Mouse (Mus musculus) left cerebral cortex, adult 2 months (tissue): ENCODE data around the gene Cdkal1. TPM values are rescaled to one million over a fixed set of nuclear protein-coding genes. Genes with fewer than 3 reads are reported as not detected.

Source experiments
- DNase-seq, 2 experiments: peaks; one replicate each; pipeline ENCODE4 v3.0.0; 2021 to 2022; ENCODE audit warnings: low spot score in 2 of 2, mixed read lengths in 1 of 2; ENCODE audit errors: extremely low spot score in 1 of 2
- H3K27ac ChIP-seq: fragments of 200-600 bp; 2 replicates; pipeline ENCODE4 v1.8.1; 2022
- H3K4me3 ChIP-seq: fragments of 200-600 bp; 2 replicates; pipeline ENCODE4 v1.8.1; 2022
- CTCF ChIP-seq: fragments of 200-600 bp; IDR thresholded peaks from 2 replicates; pipeline ENCODE4 v1.8.1; 2022; ENCODE audit warnings: antibody characterized with exemption, mild to moderate bottlenecking, moderate library complexity
- intact Hi-C: fragments of 180-260 bp; cut with DNase I; formaldehyde crosslinking; loops from one replicate; pipeline ENCODE4 v1.15.1; 2025
- total RNA-seq, 2 experiments: library from RNA; stranded (reverse); gene quantifications; 2 replicates each; pipeline ENCODE4 v1.2.3; 2021

The Cdkal1 gene
- total RNA-seq, 2 experiments from 2014 or later, result 23.2 to 23.8 TPM

DNA sequence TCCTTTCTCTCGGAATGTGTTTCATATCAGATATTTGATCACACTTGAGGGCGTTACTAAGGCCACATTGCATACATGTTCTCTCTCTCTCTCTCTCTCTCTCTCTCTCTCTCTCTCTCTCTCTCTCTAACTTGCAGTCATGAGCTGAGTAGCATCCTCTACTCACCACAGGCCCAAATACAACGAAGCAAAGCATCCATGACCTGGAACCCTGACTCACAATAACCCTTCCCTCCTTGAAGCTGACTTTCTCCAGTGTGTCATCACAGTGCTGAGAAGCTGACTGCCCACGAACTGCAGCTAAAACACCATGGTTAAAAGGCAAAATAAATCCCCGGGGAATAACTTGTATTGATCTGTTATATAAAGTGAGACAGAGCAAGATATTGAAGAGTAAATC is 76.4 kb downstream of the Cdkal1 start:
- no peak for DNase-seq
- TF ChIP-seq CTCF, result no peak

DNA sequence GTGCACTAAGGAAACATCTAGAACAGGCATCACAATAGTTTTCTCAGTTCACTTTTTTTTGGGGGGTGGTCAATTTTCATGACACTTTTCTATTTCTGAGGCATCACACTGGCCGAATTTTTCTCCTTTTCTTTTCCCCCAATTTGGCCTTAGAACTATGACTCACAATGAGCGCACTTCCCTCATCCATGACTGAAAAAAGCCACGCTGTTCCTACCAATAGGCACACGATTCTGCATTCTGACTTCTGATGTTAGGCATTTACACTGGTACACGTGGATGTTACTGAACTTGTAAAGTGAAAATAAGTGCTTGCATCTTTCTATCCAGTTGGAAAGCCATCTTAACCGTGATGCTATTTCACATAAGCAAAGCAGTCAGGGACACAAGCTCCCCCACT is 77.3 kb downstream of the Cdkal1 start:
- no peak overlapping the region for H3K4me3 ChIP-seq
- TF ChIP-seq CTCF, result no peak
- no peak overlapping the region for H3K27ac ChIP-seq
- no peak for DNase-seq
- intact Hi-C loops, result no loop called here

More for the DNA sequence above, 76.4 kb downstream of the Cdkal1 start:
- no peak overlapping the region for H3K27ac ChIP-seq
- intact Hi-C loops, result no loop called here
- no peak overlapping the region for H3K4me3 ChIP-seq

DNA sequence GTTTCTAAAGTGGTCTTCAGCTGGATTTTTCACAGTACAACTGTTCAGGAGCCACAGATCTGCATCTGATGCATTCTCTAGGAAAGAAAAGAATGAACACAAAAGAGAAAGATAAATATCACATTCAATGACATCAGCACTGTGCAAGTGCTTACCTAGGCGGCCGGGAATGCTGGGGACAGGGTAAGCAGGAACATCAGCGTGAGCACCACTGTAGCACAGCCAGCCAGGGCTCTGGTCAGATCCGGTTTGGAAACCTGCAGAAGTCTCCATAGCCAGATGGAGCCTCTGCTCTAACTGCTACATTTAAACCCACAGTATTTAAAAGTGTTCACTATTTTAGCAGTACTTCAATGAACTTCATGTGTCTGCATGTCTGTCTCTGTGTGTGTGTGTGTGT is 78.2 kb downstream of the Cdkal1 start:
- intact Hi-C loops, result no loop called here
- Histone ChIP-seq H3K27ac (no peak overlapping the region), H3K4me3 (no peak overlapping the region)
- no peak for DNase-seq
- TF ChIP-seq CTCF, result no peak

DNA sequence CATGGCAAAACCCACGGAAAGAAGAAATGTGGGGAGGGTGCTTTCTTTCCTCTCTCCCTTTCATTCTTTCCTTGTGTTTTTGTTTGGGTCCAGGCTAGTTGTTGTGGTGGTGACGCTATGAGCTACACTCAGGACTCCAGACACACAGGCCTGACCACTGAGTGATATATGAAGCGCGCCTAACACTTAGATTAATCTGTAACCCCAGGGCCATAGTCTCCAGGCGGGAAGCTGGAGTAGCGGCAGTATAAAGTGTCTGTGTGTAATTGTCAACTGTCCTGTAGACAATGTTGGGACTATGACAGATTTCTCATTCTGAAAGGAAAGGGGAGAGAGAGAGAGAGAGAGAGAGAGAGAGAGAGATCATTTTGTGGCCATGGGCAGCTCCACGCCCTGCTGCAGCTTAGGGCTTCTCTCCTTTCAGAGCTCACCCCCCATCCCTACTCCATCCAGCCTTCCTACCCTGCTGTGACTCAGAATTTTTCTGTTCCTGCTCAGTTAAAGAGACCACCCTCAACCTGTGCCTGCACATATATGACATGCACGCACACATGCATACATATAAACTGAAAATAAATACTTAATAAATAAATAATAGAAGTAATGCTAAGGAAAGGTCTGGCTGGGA is 79.8 kb downstream of the Cdkal1 start:
- intact Hi-C loops, result no loop called here
- no peak overlapping the region for H3K27ac ChIP-seq
- TF ChIP-seq CTCF, result no peak
- H3K4me3 ChIP-seq, result no peak overlapping the region
- no peak for DNase-seq

DNA sequence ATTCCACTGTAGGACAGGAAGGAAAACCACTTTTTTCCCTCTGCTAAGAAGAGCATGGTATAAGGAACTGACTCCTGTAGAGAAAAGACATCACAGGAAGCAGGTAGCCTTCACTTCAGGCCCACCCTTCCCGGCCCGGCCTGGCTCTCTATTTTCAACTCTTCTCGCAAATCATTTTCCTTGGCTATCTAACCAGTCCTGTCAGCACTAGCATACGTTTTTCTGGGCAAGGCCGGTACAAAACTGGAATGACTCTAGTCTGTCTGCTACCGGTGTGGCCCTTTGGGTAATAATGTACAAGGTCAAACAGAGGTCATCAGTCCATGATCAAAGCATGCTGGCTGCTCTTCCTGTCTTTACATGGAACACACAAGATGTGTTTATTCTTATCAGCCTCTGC is 81.9 kb downstream of the Cdkal1 start:
- no peak overlapping the region for H3K4me3 ChIP-seq
- TF ChIP-seq CTCF, result no peak
- no peak overlapping the region for H3K27ac ChIP-seq
- DNase-seq, result no peak
- intact Hi-C loops, result no loop called here

DNA sequence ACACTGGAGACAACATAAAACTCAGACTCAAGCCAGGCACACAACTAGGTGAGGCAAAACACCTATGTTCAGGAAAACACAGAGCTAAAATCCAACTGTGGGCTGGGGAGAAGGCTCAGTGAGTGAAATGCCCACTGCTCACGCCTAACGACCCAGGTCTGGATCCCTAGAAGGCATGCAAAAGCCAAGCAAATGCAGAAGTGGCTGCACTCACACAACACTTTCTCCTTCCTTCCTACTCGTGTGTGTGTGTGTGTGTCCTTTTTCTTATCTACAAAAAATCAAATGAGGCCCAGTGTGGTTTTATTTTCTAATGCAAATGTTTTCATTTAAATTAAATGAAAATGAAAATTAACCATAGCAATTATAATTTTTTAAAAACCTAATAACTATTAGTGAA is 82.5 kb downstream of the Cdkal1 start:
- TF ChIP-seq CTCF, result no peak
- intact Hi-C loops, result no loop called here
- Histone ChIP-seq H3K4me3 (no peak overlapping the region), H3K27ac (no peak overlapping the region)
- no peak for DNase-seq

DNA sequence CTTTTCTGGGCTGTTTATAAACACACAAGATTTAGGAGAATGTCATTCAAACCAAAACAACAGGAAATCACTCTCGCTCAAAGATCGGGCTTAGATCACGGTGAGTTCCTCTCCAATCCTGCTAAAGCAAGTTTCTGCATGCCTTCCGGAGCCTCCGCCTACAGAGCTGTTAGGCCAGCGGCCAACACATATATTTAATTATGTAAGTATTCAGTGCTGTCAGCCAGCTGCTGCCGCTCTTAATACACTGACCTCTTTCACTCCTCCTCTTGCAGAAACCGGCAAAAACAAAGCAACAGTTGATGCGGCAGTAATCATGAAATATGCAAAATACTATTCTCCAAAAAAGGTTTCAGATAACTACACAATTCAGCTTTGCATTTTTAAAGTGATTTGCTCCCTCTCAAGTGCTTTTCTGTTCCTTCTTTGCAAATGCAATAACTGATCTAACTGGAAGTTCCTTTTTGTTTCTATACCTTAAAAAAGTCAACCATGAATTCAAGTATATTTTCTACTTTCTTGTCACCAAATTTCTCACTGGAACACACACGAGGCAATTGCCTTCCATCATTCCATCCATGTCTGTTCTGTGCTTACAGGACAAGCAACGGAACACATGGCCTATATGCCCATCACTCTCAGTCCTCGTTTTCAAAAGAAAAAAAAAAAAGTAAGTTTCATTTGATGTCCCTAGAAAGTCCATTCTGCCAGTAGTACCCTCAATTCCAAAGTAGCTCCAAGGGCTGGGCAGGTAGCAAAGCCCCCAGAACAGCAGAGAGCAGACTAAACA is 85.6 kb downstream of the Cdkal1 start:
- Histone ChIP-seq H3K4me3 (peak overlapping the region; percentile 2; the same call in 1 of the 2 replicates), H3K27ac (no peak overlapping the region)
- peak; percentile 32 to 39 for DNase-seq
- no peak for TF ChIP-seq CTCF
- intact Hi-C loops, result no loop called here

DNA sequence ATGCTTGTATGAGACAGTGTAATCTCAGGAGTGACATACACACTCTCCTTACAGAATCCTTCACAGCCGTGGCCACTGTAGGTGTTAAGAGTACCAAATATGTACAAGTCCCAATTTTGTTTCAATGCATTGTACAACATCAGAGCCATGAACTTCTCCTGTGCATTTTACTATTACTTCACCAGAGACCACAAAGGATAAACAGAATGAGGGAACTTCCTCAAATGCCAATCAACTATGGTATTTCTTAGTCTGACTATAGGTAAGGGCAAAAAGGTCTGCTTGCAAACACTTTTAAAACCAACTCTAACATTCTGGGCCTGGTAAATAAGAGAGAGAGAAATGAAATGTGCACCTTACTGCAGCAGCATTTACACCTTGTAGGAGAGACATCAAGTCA is 87.4 kb downstream of the Cdkal1 start:
- no peak for TF ChIP-seq CTCF
- intact Hi-C loops, result no loop called here
- DNase-seq, result no peak
- Histone ChIP-seq H3K27ac (no peak overlapping the region), H3K4me3 (no peak overlapping the region)

DNA sequence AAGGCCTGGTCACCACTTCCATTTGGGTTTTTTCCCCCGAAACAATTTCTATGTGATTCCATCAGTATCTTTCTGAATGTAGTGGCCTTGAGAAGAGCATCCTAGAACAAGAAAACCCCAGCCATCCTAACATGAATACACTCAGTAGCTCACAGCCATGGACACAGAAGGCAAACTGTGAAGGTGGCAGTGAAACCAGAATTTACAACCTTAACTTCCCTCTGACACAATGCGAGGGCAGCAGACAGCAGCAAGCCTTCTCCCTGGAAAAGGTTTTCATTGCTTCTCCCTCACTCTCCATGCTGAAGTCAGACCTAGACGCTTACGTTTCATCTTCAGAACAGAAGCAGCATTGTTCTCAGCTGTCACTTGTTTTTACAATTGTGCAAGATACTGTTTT is 87.9 kb downstream of the Cdkal1 start:
- H3K4me3 ChIP-seq, result no peak overlapping the region
- H3K27ac ChIP-seq, result no peak overlapping the region
- no peak for DNase-seq
- intact Hi-C loops, result no loop called here
- no peak for TF ChIP-seq CTCF

DNA sequence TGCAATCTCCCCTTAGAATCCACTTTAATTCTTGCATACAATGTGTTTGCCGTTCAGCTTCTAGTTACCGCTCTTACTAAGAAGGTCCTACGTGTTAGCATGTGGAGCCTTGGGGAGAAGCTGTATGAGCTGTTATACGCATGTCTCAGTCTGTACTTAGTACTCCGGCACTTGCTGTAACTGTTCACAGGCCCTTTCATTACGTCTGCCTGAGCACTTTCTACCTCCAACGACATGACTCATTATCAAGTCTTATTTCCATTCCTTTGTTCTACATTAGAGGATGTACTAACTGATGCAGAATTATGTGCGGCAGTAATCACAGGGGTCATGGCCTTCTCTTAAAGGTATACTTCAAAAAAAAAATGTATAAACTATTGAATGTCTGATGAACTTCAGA is 89.1 kb downstream of the Cdkal1 start:
- no peak for TF ChIP-seq CTCF
- Histone ChIP-seq H3K4me3 (no peak overlapping the region), H3K27ac (no peak overlapping the region)
- intact Hi-C loops, result no loop called here
- DNase-seq, result no peak

DNA sequence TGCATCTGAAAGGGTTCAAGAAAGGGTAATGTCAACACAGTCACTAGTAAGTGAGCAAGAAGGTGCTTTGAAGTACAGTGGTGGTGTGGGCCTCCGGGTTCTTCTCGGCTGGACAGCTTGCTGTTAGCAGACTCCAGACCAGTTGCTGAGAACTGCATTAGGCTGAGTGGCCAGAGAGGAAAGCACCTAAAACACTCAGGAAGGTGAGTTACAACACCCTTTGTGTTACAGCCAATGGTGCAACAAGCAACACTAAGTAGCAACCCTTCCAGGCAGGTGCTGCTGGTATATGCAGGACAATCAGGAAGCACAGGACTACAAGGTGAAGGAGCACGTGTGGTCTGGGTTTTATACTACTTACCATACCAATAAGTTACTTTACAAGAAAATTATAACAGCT is 90.2 kb downstream of the Cdkal1 start:
- H3K4me3 ChIP-seq, result no peak overlapping the region
- intact Hi-C loops, result no loop called here
- no peak overlapping the region for H3K27ac ChIP-seq
- no peak for TF ChIP-seq CTCF
- no peak for DNase-seq

DNA sequence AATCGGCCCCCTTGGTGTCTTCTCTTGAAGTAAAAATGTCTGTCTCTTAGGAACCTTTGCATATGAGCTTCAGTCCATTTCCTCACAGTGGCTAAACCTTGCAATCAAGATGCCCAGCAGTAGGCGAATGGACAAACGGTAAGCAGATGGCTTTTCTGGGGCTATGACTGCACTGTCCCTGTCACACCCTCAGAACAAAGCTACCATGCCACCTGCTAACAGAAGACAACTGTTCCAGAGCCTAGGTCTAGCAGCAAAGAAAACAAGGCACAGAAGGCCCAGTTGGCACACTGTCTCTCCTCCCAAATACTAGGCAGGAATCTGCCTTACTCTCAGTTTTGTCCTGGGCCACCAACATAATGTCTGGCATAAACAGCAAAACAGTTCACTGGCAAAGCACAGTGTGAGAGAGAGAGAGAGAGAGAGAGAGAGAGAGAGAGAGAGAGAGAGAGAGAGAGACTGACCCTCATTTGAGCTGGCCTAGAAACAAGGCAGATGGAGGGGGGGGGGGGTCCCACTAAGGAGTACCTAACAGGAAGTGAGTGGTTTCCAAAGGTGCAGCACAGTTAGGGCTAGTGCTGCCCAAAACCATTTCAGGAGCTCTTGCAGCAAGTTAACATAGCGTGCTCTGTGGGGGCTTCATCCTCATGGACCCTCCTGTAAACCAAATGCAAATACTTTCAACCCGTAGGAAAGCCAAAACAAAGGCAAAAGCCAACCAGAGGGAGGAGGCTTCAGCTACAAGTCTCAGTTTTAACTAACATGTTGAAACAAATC is 95.6 kb downstream of the Cdkal1 start:
- intact Hi-C loops, result no loop called here
- no peak overlapping the region for H3K4me3 ChIP-seq
- no peak overlapping the region for H3K27ac ChIP-seq
- DNase-seq, result no peak
- TF ChIP-seq CTCF, result no peak
